Comparison of ENCODE assay signal across 10 mouse cellular contexts in the genomic region with DNA sequence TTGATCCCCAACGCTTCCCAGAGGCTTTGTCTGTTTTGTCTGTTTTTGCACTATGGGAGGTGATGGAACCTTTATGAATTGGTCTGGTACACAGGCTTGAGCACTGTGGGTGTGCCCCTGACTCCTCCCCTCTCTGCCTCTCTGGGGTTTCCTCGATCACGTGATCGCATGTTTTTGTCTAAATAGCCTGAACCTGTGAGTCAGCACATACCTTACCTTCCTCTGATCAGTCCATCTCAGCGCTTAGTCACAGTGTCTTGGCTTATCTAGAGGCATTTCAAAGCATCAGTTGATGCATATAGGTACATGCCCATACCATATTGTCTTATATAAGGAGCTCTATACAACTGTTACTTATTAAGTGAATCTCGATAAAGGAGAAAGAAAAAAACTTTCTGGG.
DNase-seq lines count a peak whose midpoint lies in the region; ATAC-seq and TF ChIP-seq lines count a peak whose summit lies in the region.
"Had no signal": no experiment of that assay in that cellular context is flagged by ENCODE, and none has a peak within 500 bp of the region (broad histone marks: within the 10 kb centered on the region; RNA-seq: fewer than 3 reads in every experiment).

No protein-coding gene starts in this region.

- in situ Hi-C loops in Patski (cut with MboI; ENCODE audit: low pct_unique_long_range_greater_than_20kb), result no loop called here

- no peak for TF ChIP-seq CTCF in Patski (IDR thresholded peaks at IDR 0.05)

- CTCF ChIA-PET in Patski (lab: Charles Lee), result no interaction called here

- H3K27me3 ChIP-seq in Patski, result no peaks in the 10 kb centered on the region

- POLR2A ChIA-PET in Patski (lab: Charles Lee), result no interaction called here

- DNase-seq in spleen, postnatal 36 days (ENCODE audit: low spot score in 2 of 2), result peak; percentile 5 to 30
- no peak for DNase-seq in spleen, adult 12 weeks (ENCODE audit: low spot score)
- no peak for DNase-seq in Patski (ENCODE audit: low read depth, low spot score)
- peak; percentile 86 for DNase-seq in liver
- no peak for DNase-seq in adrenal gland, postnatal 25 days
- no peak for DNase-seq in adrenal gland, postnatal 10 days
- no peak for DNase-seq in adrenal gland, postnatal 36 days
- DNase-seq: right cerebral cortex, postnatal 25 days had no signal

- peak; percentile 31 for ATAC-seq in Patski
- ATAC-seq: forebrain, embryonic 15.5 days; midbrain, embryonic 16.5 days had no signal

Comparison
In these comparisons a context has a peak if more than half of its experiments do, and no peak if none do; other contexts are left out.
1. DNase-seq: peak in spleen, postnatal 36 days (2 of 2) and liver (single experiment); none in spleen, adult 12 weeks (single experiment), Patski (single experiment), adrenal gland, postnatal 25 days (single experiment), adrenal gland, postnatal 10 days (single experiment) and adrenal gland, postnatal 36 days (0 of 2).